In genomic region chr8:71340625-71341024, GRCm38 (mm10) we compare ENCODE assay signal across 7 mouse cellular contexts. TPM values are rescaled to one million over a fixed set of nuclear protein-coding genes. Genes with fewer than 3 reads are reported as not detected.
DNase-seq lines count a peak whose midpoint lies in the region; TF ChIP-seq lines count a peak whose summit lies in the region.

No protein-coding gene starts in this region.

- H3K4me3 ChIP-seq in layer of hippocampus, adult 2 months, result no peak overlapping the region

- TF ChIP-seq CTCF in layer of hippocampus, adult 2 months (conservative IDR thresholded peaks at IDR 0.05), result peak; percentile 67

- DNase-seq in layer of hippocampus, adult 2 months (ENCODE audit: low spot score in 2 of 2), result no peak
- DNase-seq in layer of hippocampus, adult 9-10 months (ENCODE audit: low spot score), result no peak
- peak; percentile 72 for DNase-seq in MN1 (ENCODE audit: low spot score)
- DNase-seq in c-Kit-positive CD71-positive TER-119-positive erythroid progenitor cells, embryonic 14.5 days (ENCODE audit: low spot score), result peak; percentile 44
- peak; percentile 72 to 73 for DNase-seq in kidney, postnatal 4 days
- DNase-seq in spleen, postnatal 10 days (ENCODE audit: low spot score in 2 of 2), result peak; percentile 18 to 70
- no peak for DNase-seq in right cerebral cortex, postnatal 25 days

- H3K27ac ChIP-seq in layer of hippocampus, adult 2 months, result no peak overlapping the region

RNA-seq across cellular contexts. Expression of gene Use1, which starts 26.0 kb away (rescaled TPM):
- 100 to 1,000 TPM; 107 to 117 TPM for total RNA-seq in layer of hippocampus, adult 2 months (2021)

RNA-seq across cellular contexts. Expression of gene Ocel1, which starts 30.5 kb away (rescaled TPM):
- 10 to 100 TPM; 15.4 to 15.9 TPM for total RNA-seq in layer of hippocampus, adult 2 months (2021)

RNA-seq across cellular contexts. Expression of gene Nr2f6, which starts 41.1 kb away (rescaled TPM):
- total RNA-seq in layer of hippocampus, adult 2 months (2021), result 10 to 100 TPM; 41.9 TPM

RNA-seq across cellular contexts. Expression of gene Ushbp1, which starts 55.0 kb away (rescaled TPM):
- 1 to 10 TPM; 3.3 to 4.3 TPM for total RNA-seq in layer of hippocampus, adult 2 months (2021)

RNA-seq across cellular contexts. Expression of gene Babam1, which starts 56.0 kb away (rescaled TPM):
- total RNA-seq in layer of hippocampus, adult 2 months (2021), result 100 to 1,000 TPM in 1 of 2 experiments, 10 to 100 TPM in 1; 98.3 to 102 TPM

Comparison
In these comparisons a context has a peak if more than half of its experiments do, and no peak if none do; other contexts are left out.
1. DNase-seq: peak in MN1 (single experiment), c-Kit-positive CD71-positive TER-119-positive erythroid progenitor cells, embryonic 14.5 days (single experiment), kidney, postnatal 4 days (2 of 2) and spleen, postnatal 10 days (2 of 2); none in layer of hippocampus, adult 2 months (0 of 2), layer of hippocampus, adult 9-10 months (single experiment) and right cerebral cortex, postnatal 25 days (single experiment).